Mouse (Mus musculus) myocyte (in vitro differentiated cells): ENCODE data around the gene Fer1l5. TPM values are rescaled to one million over a fixed set of nuclear protein-coding genes. Genes with fewer than 3 reads are reported as not detected.

Source experiments
- H3K27me3 ChIP-seq: one replicate; pipeline ENCODE4 v1.6.1; 2011; ENCODE audit not compliant: control insufficient read depth, insufficient read depth, insufficient read length
- H3K36me3 ChIP-seq: one replicate; pipeline ENCODE4 v1.6.1; 2011; ENCODE audit not compliant: control insufficient read depth, insufficient read depth
- H3K4me2 ChIP-seq: one replicate; pipeline ENCODE4 v1.6.1; 2011; ENCODE audit warnings: low read depth, control low read depth
- H3K4me3 ChIP-seq: one replicate; pipeline ENCODE4 v1.5.1; 2011; ENCODE audit warnings: mild to moderate bottlenecking, control low read depth, moderate library complexity
- H3K79me2 ChIP-seq: one replicate; pipeline ENCODE4 v1.6.1; 2011; ENCODE audit not compliant: control insufficient read depth, insufficient read depth
- H3ac ChIP-seq: one replicate; pipeline ENCODE4 v1.6.1; 2011; ENCODE audit not compliant: control insufficient read depth, insufficient read length
- CEBPB ChIP-seq: IDR thresholded peaks from 2 replicates; pipeline ENCODE4 v1.6.1; 2011; ENCODE audit warnings: mild to moderate bottlenecking, moderate library complexity; ENCODE audit not compliant: poor library complexity, insufficient read depth, severe bottlenecking
- E2F4 ChIP-seq: IDR thresholded peaks from one replicate; pipeline ENCODE4 v1.6.1; 2011; ENCODE audit warnings: mild to moderate bottlenecking, control low read depth, moderate library complexity; ENCODE audit not compliant: insufficient read depth
- MAX ChIP-seq: IDR thresholded peaks from one replicate; pipeline ENCODE4 v1.6.1; 2011; ENCODE audit warnings: low read depth, mild to moderate bottlenecking, control low read depth
- MYOD1 ChIP-seq, 3 experiments: IDR thresholded peaks; one replicate each; pipeline ENCODE4 v1.6.1; 2011; ENCODE audit warnings: control low read depth in 2 of 3, low read depth in 2 of 3, mild to moderate bottlenecking in 2 of 3, moderate library complexity in 1 of 3; ENCODE audit not compliant: insufficient read length in 2 of 3, control insufficient read depth in 1 of 3
- MYOG ChIP-seq, 3 experiments: IDR thresholded peaks; one replicate each; pipeline ENCODE4 v1.6.1; 2011; ENCODE audit warnings: control low read depth in 2 of 3, low read depth in 2 of 3, mild to moderate bottlenecking in 2 of 3; ENCODE audit not compliant: insufficient read length in 2 of 3, control insufficient read depth in 1 of 3, insufficient read depth in 1 of 3
- POLR2A ChIP-seq: IDR thresholded peaks from one replicate; pipeline ENCODE4 v1.6.1; 2011; ENCODE audit warnings: low read depth, mild to moderate bottlenecking, control low read depth, moderate library complexity; ENCODE audit not compliant: insufficient read length
- POLR2AphosphoS2 ChIP-seq: IDR thresholded peaks from one replicate; pipeline ENCODE4 v1.6.1; 2011; ENCODE audit warnings: low read depth, control low read depth; ENCODE audit not compliant: insufficient read length
- REST ChIP-seq: IDR thresholded peaks from one replicate; pipeline ENCODE4 v1.6.1; 2011; ENCODE audit warnings: mild to moderate bottlenecking, control low read depth, moderate library complexity; ENCODE audit not compliant: insufficient read depth, insufficient read length
- SRF ChIP-seq: IDR thresholded peaks from one replicate; pipeline ENCODE4 v1.6.1; 2011; ENCODE audit warnings: low read depth; ENCODE audit not compliant: control insufficient read depth, insufficient read length
- TCF12 ChIP-seq: IDR thresholded peaks from one replicate; pipeline ENCODE4 v1.6.1; 2011; ENCODE audit warnings: mild to moderate bottlenecking, control low read depth; ENCODE audit not compliant: poor library complexity, insufficient read depth, severe bottlenecking
- TCF3 ChIP-seq: IDR thresholded peaks from one replicate; pipeline ENCODE4 v1.6.1; 2011; ENCODE audit warnings: low read depth, control low read depth; ENCODE audit not compliant: insufficient read length
- USF1 ChIP-seq: IDR thresholded peaks from one replicate; pipeline ENCODE4 v1.6.1; 2011; ENCODE audit warnings: low read depth, mild to moderate bottlenecking, control low read depth, moderate library complexity
- polyA plus RNA-seq: library from polyadenylated mRNA; unstranded; fragments of >200 nt; fragmentation: generic; extraction: Trizol; gene quantifications from one replicate; pipeline ENCODE4 v1.2.1, GENCODE M21; 2012; ENCODE audit warnings: missing spikeins

Gene Fer1l5
- polyA plus RNA-seq, 1 experiment: 0.59 TPM

- Histone ChIP-seq H3K27me3 (no peaks in the 10 kb centered on the region), H3K79me2 (peaks cover 47% of the 10 kb centered on the region), H3ac (no peak overlapping the region), H3K4me2 (no peak overlapping the region), H3K36me3 (peaks cover 79% of the 10 kb centered on the region), H3K4me3 (no peak overlapping the region)
- no peak for TF ChIP-seq POLR2A
These were observed 15.0 kb upstream of the Fer1l5 start for GRCm38 (mm10) chr1:36356955-36357695.

- Histone ChIP-seq H3K36me3 (peaks cover 17% of the 10 kb centered on the region), H3K27me3 (no peaks in the 10 kb centered on the region), H3ac (no peak overlapping the region), H3K4me3 (peak overlapping the region; percentile 58), H3K79me2 (peaks cover 60% of the 10 kb centered on the region), H3K4me2 (peak overlapping the region; percentile 67)
- no peak for TF ChIP-seq SRF
- TF ChIP-seq USF1: no peak
- TF ChIP-seq CEBPB: no peak
- no peak for TF ChIP-seq REST
- no peak for TF ChIP-seq TCF3
- no peak for TF ChIP-seq TCF12
- no peak for TF ChIP-seq E2F4
- no peak for TF ChIP-seq POLR2AphosphoS2
- no peak for TF ChIP-seq POLR2A
- TF ChIP-seq MYOD1 (IDR thresholded peaks at IDR 0.05; ENCODE audit: control insufficient read depth in 1 of 3, insufficient read length in 2 of 3, low read depth in 2 of 3): no peak
- no peak for TF ChIP-seq MYOG (IDR thresholded peaks at IDR 0.05; ENCODE audit: control insufficient read depth in 1 of 3, insufficient read depth in 1 of 3, insufficient read length in 2 of 3, low read depth in 2 of 3)
- TF ChIP-seq MAX: no peak
These were observed 4.4 kb upstream of the Fer1l5 start for GRCm38 (mm10) chr1:36367698-36368097.

DNA sequence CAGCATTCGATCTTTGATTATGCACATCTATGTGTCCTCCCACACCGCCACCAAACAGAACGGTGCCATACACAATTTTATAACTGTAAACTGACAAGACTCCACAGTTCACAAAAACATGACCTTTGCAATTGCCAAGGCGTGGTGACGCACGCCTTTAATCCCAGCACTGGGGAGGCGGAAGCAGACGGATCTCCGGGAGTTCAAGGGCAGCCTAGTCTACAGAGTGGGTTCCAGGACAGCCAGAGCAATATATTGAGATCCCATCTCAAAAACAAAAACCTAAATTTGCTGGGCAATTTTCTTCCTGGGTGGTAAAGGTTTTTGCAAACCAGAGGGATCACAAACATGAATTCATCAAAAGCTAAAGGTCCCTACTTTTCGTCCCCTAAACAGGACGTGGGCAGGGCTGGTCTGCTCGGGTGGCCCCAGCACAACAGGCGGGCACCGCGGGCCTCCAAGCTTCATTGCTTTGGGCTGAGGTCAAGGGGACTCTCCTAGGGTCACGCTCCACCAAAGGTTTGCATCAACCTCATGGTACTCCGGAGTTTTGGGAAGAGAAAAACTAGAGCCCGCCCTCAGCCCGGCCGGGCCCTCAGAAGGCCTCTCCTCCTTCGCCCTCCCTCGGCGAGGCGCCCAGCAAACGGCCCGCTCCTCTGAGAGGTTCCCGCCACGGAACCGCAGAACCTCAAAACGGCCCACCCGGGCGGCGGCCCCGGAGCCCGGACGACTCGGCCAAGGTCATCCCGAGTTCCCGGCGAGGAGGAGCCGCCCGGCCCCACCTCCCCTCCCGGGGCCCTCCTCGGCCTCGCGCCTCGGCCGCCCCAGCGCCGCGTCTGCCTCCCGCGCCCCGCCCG is 3.8 kb upstream of the Fer1l5 start:
- Histone ChIP-seq H3K4me2 (peak overlapping the region; percentile 67), H3K27me3 (no peaks in the 10 kb centered on the region), H3K36me3 (peaks cover 17% of the 10 kb centered on the region), H3K79me2 (peaks cover 54% of the 10 kb centered on the region), H3ac (peak overlapping the region; percentile 21), H3K4me3 (peak overlapping the region; percentile 58)
- no peak for TF ChIP-seq TCF12
- no peak for TF ChIP-seq MAX
- no peak for TF ChIP-seq REST
- no peak for TF ChIP-seq USF1
- no peak for TF ChIP-seq E2F4
- no peak for TF ChIP-seq POLR2AphosphoS2
- TF ChIP-seq POLR2A: no peak
- no peak for TF ChIP-seq CEBPB
- no peak for TF ChIP-seq SRF
- no peak for TF ChIP-seq TCF3
- TF ChIP-seq MYOG (IDR thresholded peaks at IDR 0.05; ENCODE audit: control insufficient read depth in 1 of 3, insufficient read depth in 1 of 3, insufficient read length in 2 of 3, low read depth in 2 of 3): no peak
- no peak for TF ChIP-seq MYOD1 (IDR thresholded peaks at IDR 0.05; ENCODE audit: control insufficient read depth in 1 of 3, insufficient read length in 2 of 3, low read depth in 2 of 3)

DNA sequence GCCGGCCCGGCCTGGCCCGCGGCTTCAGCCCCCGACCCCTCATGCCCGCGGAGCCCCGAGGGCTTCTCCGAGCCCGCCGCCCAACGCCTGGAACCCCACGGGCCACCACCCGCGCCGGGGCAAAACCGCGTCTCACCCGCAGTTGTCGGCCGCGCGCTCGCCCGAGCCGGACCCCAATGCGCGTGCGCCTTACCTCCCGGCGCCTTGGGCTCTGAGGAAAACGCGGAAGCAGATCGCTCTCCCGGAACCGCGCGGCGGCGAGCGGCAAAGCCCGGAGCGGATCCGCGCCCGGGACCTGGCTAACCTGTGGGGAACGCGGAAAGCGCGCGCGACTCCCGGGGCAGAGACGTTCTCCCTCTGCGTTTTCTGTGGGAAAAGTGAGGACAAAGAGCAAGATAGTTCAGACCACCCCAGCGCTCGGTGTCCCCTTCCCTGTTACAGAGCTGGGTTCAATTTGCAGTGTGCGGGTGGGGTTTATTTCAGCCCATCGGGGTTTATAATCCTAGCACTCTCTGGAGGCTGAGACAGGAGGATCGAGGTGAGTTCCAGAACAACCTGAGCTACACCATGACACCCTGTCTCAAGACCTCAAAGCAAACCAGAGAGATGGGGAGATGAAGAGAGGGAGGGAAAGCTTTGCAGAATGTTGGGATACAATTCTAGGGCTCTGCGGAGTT is 3.0 kb upstream of the Fer1l5 start, which contains the start of gene Kansl3:
Gene Kansl3, minus strand, starts transcription at position 213 of the 677 bp plus-strand sequence.
- H3K27me3 ChIP-seq: no peaks in the 10 kb centered on the region
- peak within 1 kb of the TSS; percentile 21 for H3ac ChIP-seq
- peak within 1 kb of the TSS; percentile 67 for H3K4me2 ChIP-seq
- TF ChIP-seq E2F4 (peak; percentile 56), POLR2AphosphoS2 (peak; percentile 90), MAX (no peak), MYOD1 (IDR thresholded peaks at IDR 0.05; ENCODE audit: control insufficient read depth in 1 of 3, insufficient read length in 2 of 3, low read depth in 2 of 3) (peak in 1 of 3 experiments; percentile 17), USF1 (no peak), TCF3 (no peak), CEBPB (no peak), POLR2A (peak; percentile 96), MYOG (IDR thresholded peaks at IDR 0.05; ENCODE audit: control insufficient read depth in 1 of 3, insufficient read depth in 1 of 3, insufficient read length in 2 of 3, low read depth in 2 of 3) (peak in 2 of 3 experiments; percentile 29 to 62), REST (no peak), SRF (no peak), TCF12 (no peak)
- H3K4me3 ChIP-seq: peak within 1 kb of the TSS; percentile 58
- H3K79me2 ChIP-seq: peaks cover 46% of the 10 kb centered on the region
- peaks cover 11% of the 10 kb centered on the region for H3K36me3 ChIP-seq
